Mouse (Mus musculus): ENCODE data around the gene Rps8. TPM values are rescaled to one million over a fixed set of nuclear protein-coding genes. Genes with fewer than 3 reads are reported as not detected.

Rps8 gene
- polyA plus RNA-seq, 1 experiment: 703 TPM

GRCm38 (mm10) chr4:117109330-117109729, 46.7 kb downstream of the Rps8 start:
- no peak for TF ChIP-seq POLR2A (IDR thresholded peaks at IDR 0.05; ENCODE audit: low read depth, low read length)
- no peak for TF ChIP-seq CTCF (IDR thresholded peaks at IDR 0.05; ENCODE audit: extremely low read depth, insufficient read depth, insufficient read length, insufficient replicate concordance)
- H3K4me3 ChIP-seq (ENCODE audit: extremely low read depth, insufficient read depth, insufficient read length): no peak overlapping the region
- WGBS: 96% methylated on average over 25 of the region's 25 CpGs
- H3K4me1 ChIP-seq (ENCODE audit: control insufficient read depth, insufficient read depth, insufficient read length): no peaks in the 10 kb centered on the region
- no peak overlapping the region for H3K27ac ChIP-seq (ENCODE audit: insufficient read depth, low read length)
- H3K27me3 ChIP-seq (ENCODE audit: control insufficient read depth, insufficient read depth, low read length): no peaks in the 10 kb centered on the region
- no peak for DNase-seq (ENCODE audit: low read depth in 1 of 2, low spot score in 2 of 2)
- no peaks in the 10 kb centered on the region for H3K36me3 ChIP-seq (ENCODE audit: control insufficient read depth, insufficient read depth, low read length)

- no peaks in the 10 kb centered on the region for H3K36me3 ChIP-seq (ENCODE audit: control insufficient read depth, insufficient read depth, low read length)
- no peak for DNase-seq (ENCODE audit: low read depth in 1 of 2, low spot score in 2 of 2)
- H3K27me3 ChIP-seq (ENCODE audit: control insufficient read depth, insufficient read depth, low read length): no peaks in the 10 kb centered on the region
- TF ChIP-seq POLR2A (IDR thresholded peaks at IDR 0.05; ENCODE audit: low read depth, low read length): no peak
- no peak for TF ChIP-seq CTCF (IDR thresholded peaks at IDR 0.05; ENCODE audit: extremely low read depth, insufficient read depth, insufficient read length, insufficient replicate concordance)
- no peak overlapping the region for H3K27ac ChIP-seq (ENCODE audit: insufficient read depth, low read length)
- H3K4me1 ChIP-seq (ENCODE audit: control insufficient read depth, insufficient read depth, insufficient read length): no peaks in the 10 kb centered on the region
- 95% methylated on average over 6 of the region's 6 CpGs for WGBS
- no peak overlapping the region for H3K4me3 ChIP-seq (ENCODE audit: extremely low read depth, insufficient read depth, insufficient read length)
Observed at GRCm38 (mm10) chr4:117108524-117108849, 47.6 kb downstream of the Rps8 start.

GRCm38 (mm10) chr4:117107813-117108523, 48.1 kb downstream of the Rps8 start:
- no peak overlapping the region for H3K27ac ChIP-seq (ENCODE audit: insufficient read depth, low read length)
- no peaks in the 10 kb centered on the region for H3K4me1 ChIP-seq (ENCODE audit: control insufficient read depth, insufficient read depth, insufficient read length)
- H3K4me3 ChIP-seq (ENCODE audit: extremely low read depth, insufficient read depth, insufficient read length): no peak overlapping the region
- no peaks in the 10 kb centered on the region for H3K36me3 ChIP-seq (ENCODE audit: control insufficient read depth, insufficient read depth, low read length)
- no peak for DNase-seq (ENCODE audit: low read depth in 1 of 2, low spot score in 2 of 2)
- no peaks in the 10 kb centered on the region for H3K27me3 ChIP-seq (ENCODE audit: control insufficient read depth, insufficient read depth, low read length)
- no peak for TF ChIP-seq POLR2A (IDR thresholded peaks at IDR 0.05; ENCODE audit: low read depth, low read length)
- TF ChIP-seq CTCF (IDR thresholded peaks at IDR 0.05; ENCODE audit: extremely low read depth, insufficient read depth, insufficient read length, insufficient replicate concordance): no peak
- 90% methylated on average over 18 of the region's 18 CpGs for WGBS

- Histone ChIP-seq H3K27ac (ENCODE audit: insufficient read depth, low read length) (no peak overlapping the region), H3K4me3 (ENCODE audit: extremely low read depth, insufficient read depth, insufficient read length) (no peak overlapping the region), H3K36me3 (ENCODE audit: control insufficient read depth, insufficient read depth, low read length) (no peaks in the 10 kb centered on the region), H3K4me1 (ENCODE audit: control insufficient read depth, insufficient read depth, insufficient read length) (no peaks in the 10 kb centered on the region), H3K27me3 (ENCODE audit: control insufficient read depth, insufficient read depth, low read length) (no peaks in the 10 kb centered on the region)
- 82% methylated on average over 10 of the region's 10 CpGs for WGBS
- DNase-seq (ENCODE audit: low read depth in 1 of 2, low spot score in 2 of 2): no peak
- no peak for TF ChIP-seq CTCF (IDR thresholded peaks at IDR 0.05; ENCODE audit: extremely low read depth, insufficient read depth, insufficient read length, insufficient replicate concordance)
- no peak for TF ChIP-seq POLR2A (IDR thresholded peaks at IDR 0.05; ENCODE audit: low read depth, low read length)
Observed at GRCm38 (mm10) chr4:117105127-117105526, 50.9 kb downstream of the Rps8 start.

GRCm38 (mm10) chr4:117104672-117105071, 51.4 kb downstream of the Rps8 start:
- WGBS: 65% methylated on average over 10 of the region's 10 CpGs
- no peak for DNase-seq (ENCODE audit: low read depth in 1 of 2, low spot score in 2 of 2)
- no peaks in the 10 kb centered on the region for H3K27me3 ChIP-seq (ENCODE audit: control insufficient read depth, insufficient read depth, low read length)
- no peaks in the 10 kb centered on the region for H3K36me3 ChIP-seq (ENCODE audit: control insufficient read depth, insufficient read depth, low read length)
- H3K27ac ChIP-seq (ENCODE audit: insufficient read depth, low read length): no peak overlapping the region
- H3K4me3 ChIP-seq (ENCODE audit: extremely low read depth, insufficient read depth, insufficient read length): no peak overlapping the region
- H3K4me1 ChIP-seq (ENCODE audit: control insufficient read depth, insufficient read depth, insufficient read length): no peaks in the 10 kb centered on the region
- TF ChIP-seq CTCF (IDR thresholded peaks at IDR 0.05; ENCODE audit: extremely low read depth, insufficient read depth, insufficient read length, insufficient replicate concordance) (no peak), POLR2A (IDR thresholded peaks at IDR 0.05; ENCODE audit: low read depth, low read length) (no peak)

Other genes starting within 250 kb of the Rps8 start
- gene Urod, start 161.8 kb downstream of the Rps8 start, polyA plus RNA-seq (2012; rRNA removed): 72.1 and 90.6 TPM in 2 replicates
- 58.8 and 66.6 TPM in 2 replicates for gene Hectd3, start 160.9 kb downstream of the Rps8 start, polyA plus RNA-seq (2012; rRNA removed)
- gene Eif2b3, start 136.8 kb downstream of the Rps8 start, polyA plus RNA-seq (2012; rRNA removed): 3.6 TPM in 2 replicates
- gene Ptch2, start 60.2 kb downstream of the Rps8 start, polyA plus RNA-seq (2012; rRNA removed): 0.45 and 0.51 TPM in 2 replicates
- 15.4 and 17.5 TPM in 2 replicates for gene Btbd19, start 30.5 kb downstream of the Rps8 start, polyA plus RNA-seq (2012; rRNA removed)
- 1.6 TPM in 2 replicates for gene Tctex1d4, start 29.4 kb downstream of the Rps8 start, polyA plus RNA-seq (2012; rRNA removed)
- 12.4 and 18.7 TPM in 2 replicates for gene Plk3, start 22.3 kb downstream of the Rps8 start, polyA plus RNA-seq (2012; rRNA removed)
- gene Kif2c, start 26.4 kb upstream of the Rps8 start, polyA plus RNA-seq (2012; rRNA removed): 2.5 and 2.7 TPM in 2 replicates
- gene Tmem53, start 95.7 kb upstream of the Rps8 start, polyA plus RNA-seq (2012; rRNA removed): 2.4 and 3.2 TPM in 2 replicates
- 0.05 TPM in 1 of 2 replicates, not detected in the other for gene Armh1, start 95.9 kb upstream of the Rps8 start, polyA plus RNA-seq (2012; rRNA removed)